Mouse (Mus musculus) forebrain, embryonic 10.5 days (tissue): ENCODE results near the gene Gbe1. TPM values are rescaled to one million over a fixed set of nuclear protein-coding genes. Genes with fewer than 3 reads are reported as not detected.

ENCODE experiments used
- DNase-seq: peaks from one replicate; pipeline ENCODE4 v3.0.0-alpha.2; 2017; ENCODE audit warnings: low spot score; ENCODE audit errors: extremely low spot score
- H3K27ac ChIP-seq: fragments of 300-500 bp; sonication (generic); 2 replicates; pipeline ENCODE4 v1.5.1; 2016; ENCODE audit warnings: mild to moderate bottlenecking
- H3K27me3 ChIP-seq: fragments of 300-500 bp; sonication (generic); 2 replicates; pipeline ENCODE4 v1.6.1; 2016; ENCODE audit warnings: mild to moderate bottlenecking; ENCODE audit not compliant: poor library complexity, severe bottlenecking
- H3K36me3 ChIP-seq: fragments of 300-500 bp; sonication (generic); replicated peaks from 2 replicates; pipeline ENCODE4 v1.6.1; 2016; ENCODE audit warnings: mild to moderate bottlenecking, moderate library complexity
- H3K4me1 ChIP-seq: fragments of 300-500 bp; sonication (generic); 2 replicates; pipeline ENCODE4 v1.6.1; 2016
- H3K4me3 ChIP-seq: fragments of 300-500 bp; sonication (generic); 2 replicates; pipeline ENCODE4 v1.5.1; 2016; ENCODE audit warnings: mild to moderate bottlenecking, moderate library complexity
- H3K9me3 ChIP-seq: fragments of 300-500 bp; sonication (generic); 2 replicates; pipeline ENCODE4 v1.6.1; 2016; ENCODE audit warnings: mild to moderate bottlenecking, moderate library complexity
- WGBS: fragments of 180-500 bp; shearing (Covaris S2); methylation state at CpG from one replicate; pipeline ENCODE4 v1.1.7; 2016; 5-methylcytosine and 5-hydroxymethylcytosine counted together
- polyA plus RNA-seq: library from polyadenylated mRNA; unstranded; fragments of >200 nt; fragmentation: Nextera tagmentation; extraction: Ambion mirVana; gene quantifications from 2 replicates; pipeline ENCODE4 v1.2.1, GENCODE M21; 2016

The Gbe1 gene
- polyA plus RNA-seq, 1 experiment from 2014 or later, result 29.2 TPM

DNA sequence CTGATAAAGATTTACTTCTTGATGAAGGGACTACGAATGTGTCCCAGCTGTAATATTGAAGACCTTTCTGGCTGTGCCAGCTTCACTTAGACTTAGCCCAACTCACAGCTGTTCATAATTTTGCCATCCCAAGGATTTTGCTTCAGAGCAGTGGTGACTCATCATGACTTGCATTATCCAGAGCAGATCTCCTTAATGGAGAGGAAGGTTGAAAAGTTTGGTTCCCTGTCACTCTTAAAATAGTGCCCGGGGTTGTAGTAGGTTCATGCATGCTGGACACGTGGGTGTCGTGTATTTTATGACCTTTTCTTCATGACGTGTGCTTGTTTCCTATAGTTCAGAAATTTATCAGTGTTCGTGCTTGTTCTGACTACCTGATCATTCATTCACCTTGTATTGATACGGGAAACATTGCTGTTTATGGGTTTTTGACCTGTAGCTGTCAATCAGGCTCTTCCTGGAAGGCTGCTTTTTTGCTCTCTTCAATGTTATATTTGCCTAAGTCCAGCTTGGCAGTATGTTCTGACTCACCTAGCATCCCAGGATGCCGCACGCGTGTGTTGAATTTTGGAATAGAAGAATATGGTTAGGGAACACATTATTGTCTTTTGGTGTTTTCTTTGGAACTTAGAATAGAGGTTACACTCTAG, 17.0 kb downstream of the Gbe1 start:
- no peak overlapping the region for H3K27ac ChIP-seq
- no peak for DNase-seq
- H3K27me3 ChIP-seq, result no peaks in the 10 kb centered on the region
- 94% methylated on average over 10 of the region's 10 CpGs for WGBS
- peaks cover 29% of the 10 kb centered on the region for H3K4me1 ChIP-seq
- no peaks in the 10 kb centered on the region for H3K9me3 ChIP-seq
- no peak overlapping the region for H3K4me3 ChIP-seq
- H3K36me3 ChIP-seq, result no peaks in the 10 kb centered on the region

DNA sequence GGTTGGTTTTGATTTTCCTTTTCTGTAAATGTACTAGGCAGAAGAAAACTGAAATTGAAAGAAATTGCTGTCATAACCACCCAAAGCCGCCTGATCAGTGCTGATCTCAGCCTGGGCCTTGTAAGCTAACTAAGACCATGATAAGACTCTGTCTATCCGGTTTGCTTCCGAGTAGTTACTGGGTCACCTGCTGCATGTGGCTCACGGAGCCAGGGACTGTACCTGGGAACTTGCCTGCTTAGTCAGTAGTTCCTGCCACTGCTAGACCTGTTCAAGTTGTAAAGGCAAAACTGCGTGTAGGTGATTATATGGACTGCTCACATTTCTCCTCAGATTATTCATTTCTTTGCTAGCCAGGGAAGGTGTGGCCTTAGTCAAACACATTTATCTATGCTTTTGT, 21.1 kb downstream of the Gbe1 start:
- H3K4me1 ChIP-seq, result peaks cover 12% of the 10 kb centered on the region
- H3K27me3 ChIP-seq, result no peaks in the 10 kb centered on the region
- no peak overlapping the region for H3K4me3 ChIP-seq
- H3K27ac ChIP-seq, result no peak overlapping the region
- no peaks in the 10 kb centered on the region for H3K36me3 ChIP-seq
- no peaks in the 10 kb centered on the region for H3K9me3 ChIP-seq
- DNase-seq, result no peak
- 94% methylated on average over 5 of the region's 5 CpGs for WGBS

DNA sequence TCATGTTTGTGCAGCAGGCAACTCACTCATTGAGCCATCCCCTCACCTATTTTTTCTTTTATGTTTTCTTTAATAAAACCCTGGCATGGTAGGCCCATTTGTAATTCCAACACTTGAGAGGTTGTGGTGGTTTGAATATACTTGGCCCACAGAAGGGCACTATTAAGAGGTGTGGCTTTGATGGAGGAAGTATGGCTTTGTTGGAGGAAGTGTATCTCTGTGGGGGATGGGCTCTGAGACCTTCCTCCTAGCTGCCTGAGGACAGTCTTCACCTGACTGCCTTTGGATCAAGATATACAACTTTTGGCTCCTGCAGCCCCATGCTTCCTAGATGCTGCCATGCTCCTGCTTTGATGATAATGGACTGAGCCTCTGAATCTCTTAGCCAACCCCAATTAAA, 21.7 kb downstream of the Gbe1 start:
- Histone ChIP-seq H3K36me3 (no peaks in the 10 kb centered on the region), H3K4me1 (peaks cover 12% of the 10 kb centered on the region), H3K9me3 (no peaks in the 10 kb centered on the region), H3K27me3 (no peaks in the 10 kb centered on the region), H3K4me3 (no peak overlapping the region), H3K27ac (no peak overlapping the region)
- no peak for DNase-seq

DNA sequence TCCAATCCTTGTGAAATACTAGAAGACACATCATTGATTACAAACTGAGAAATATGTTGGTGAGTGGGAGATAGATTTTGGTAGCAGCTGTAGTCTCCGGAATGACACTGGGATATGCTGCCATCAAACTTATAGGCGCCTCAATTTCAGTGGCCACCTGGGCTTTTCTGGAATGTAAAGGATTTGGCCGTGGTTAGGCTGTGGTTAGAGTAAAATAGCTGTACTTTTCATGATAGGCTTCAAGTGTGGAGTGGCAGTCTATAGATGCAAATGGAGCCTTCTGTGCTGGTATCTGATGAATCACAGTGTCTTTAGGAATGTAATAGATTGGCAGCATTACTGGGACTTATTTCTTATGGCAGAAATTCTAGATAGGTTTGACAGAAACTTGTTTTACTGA, 23.9 kb downstream of the Gbe1 start:
- no peak overlapping the region for H3K27ac ChIP-seq
- H3K4me3 ChIP-seq, result no peak overlapping the region
- H3K4me1 ChIP-seq, result peaks cover 12% of the 10 kb centered on the region
- H3K27me3 ChIP-seq, result no peaks in the 10 kb centered on the region
- H3K36me3 ChIP-seq, result no peaks in the 10 kb centered on the region
- WGBS, result 83% methylated on average over 3 of the region's 3 CpGs
- peaks cover 7% of the 10 kb centered on the region; the same call in 1 of the 2 replicates for H3K9me3 ChIP-seq
- DNase-seq, result no peak

DNA sequence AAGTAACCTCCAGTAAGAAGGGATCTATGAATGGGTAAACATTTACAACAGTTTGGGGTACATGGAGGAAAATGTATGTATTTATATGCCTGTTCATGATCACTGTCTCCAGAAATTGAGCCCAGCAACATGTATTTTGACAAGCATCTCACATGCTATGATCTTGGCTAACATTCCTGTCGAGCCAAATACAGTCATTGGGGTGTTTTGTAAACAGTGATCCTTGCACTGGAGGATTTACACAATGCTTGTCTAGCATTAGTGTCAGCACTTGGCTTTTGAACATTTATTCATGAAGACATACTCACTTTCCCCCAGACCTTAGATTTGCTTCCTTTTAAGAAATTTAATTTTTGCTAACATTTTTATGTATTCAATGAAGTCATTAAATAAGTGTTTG, 30.7 kb downstream of the Gbe1 start:
- H3K4me3 ChIP-seq, result no peak overlapping the region
- peaks cover 10% of the 10 kb centered on the region for H3K4me1 ChIP-seq
- DNase-seq, result no peak
- H3K27ac ChIP-seq, result no peak overlapping the region
- no peaks in the 10 kb centered on the region for H3K27me3 ChIP-seq
- H3K36me3 ChIP-seq, result no peaks in the 10 kb centered on the region
- WGBS, result 82% methylated on average over 1 of the region's 1 CpGs
- H3K9me3 ChIP-seq, result peaks cover 7% of the 10 kb centered on the region; the same call in 1 of the 2 replicates

DNA sequence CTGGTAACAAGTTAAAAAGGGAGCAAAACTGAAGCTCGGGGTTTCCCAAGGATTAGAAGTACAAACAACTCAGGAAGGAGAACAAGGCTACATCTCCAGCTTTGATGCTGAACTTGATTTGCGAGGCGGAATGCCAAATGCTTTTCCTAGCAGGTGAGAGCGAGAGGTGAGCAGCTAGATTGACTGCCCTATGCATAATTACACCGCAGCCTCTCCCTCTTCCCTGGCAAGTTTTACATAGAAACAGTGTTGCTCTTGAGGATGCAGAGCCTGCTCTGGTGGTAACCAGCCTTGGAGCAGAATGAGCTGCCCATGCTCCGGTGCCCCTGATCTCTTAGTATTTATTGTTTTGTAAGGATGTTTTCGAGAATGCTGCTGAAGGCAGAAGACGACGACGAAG, 31.9 kb downstream of the Gbe1 start:
- no peak overlapping the region for H3K4me3 ChIP-seq
- H3K27me3 ChIP-seq, result no peaks in the 10 kb centered on the region
- WGBS, result 72% methylated on average over 10 of the region's 10 CpGs
- H3K36me3 ChIP-seq, result no peaks in the 10 kb centered on the region
- H3K4me1 ChIP-seq, result peaks cover 10% of the 10 kb centered on the region
- no peak for DNase-seq
- peak overlapping the region; percentile 60 for H3K27ac ChIP-seq
- H3K9me3 ChIP-seq, result peaks cover 7% of the 10 kb centered on the region; the same call in 1 of the 2 replicates

- H3K27ac ChIP-seq, result no peak overlapping the region
- WGBS, result 92% methylated on average over 8 of the region's 8 CpGs
- H3K4me1 ChIP-seq, result peaks cover 13% of the 10 kb centered on the region
- DNase-seq, result no peak
- H3K9me3 ChIP-seq, result no peaks in the 10 kb centered on the region
- no peaks in the 10 kb centered on the region for H3K36me3 ChIP-seq
- H3K27me3 ChIP-seq, result no peaks in the 10 kb centered on the region
- H3K4me3 ChIP-seq, result no peak overlapping the region
Measured at GRCm38 (mm10) chr16:70350011-70350410, 36.3 kb downstream of the Gbe1 start.

GRCm38 (mm10) chr16:70351641-70352280, 38.0 kb downstream of the Gbe1 start:
- Histone ChIP-seq H3K36me3 (no peaks in the 10 kb centered on the region), H3K9me3 (no peaks in the 10 kb centered on the region), H3K4me3 (no peak overlapping the region), H3K4me1 (peaks cover 3% of the 10 kb centered on the region; the same call in 1 of the 2 replicates), H3K27ac (no peak overlapping the region), H3K27me3 (no peaks in the 10 kb centered on the region)
- 75% methylated on average over 11 of the region's 11 CpGs for WGBS
- no peak for DNase-seq

DNA sequence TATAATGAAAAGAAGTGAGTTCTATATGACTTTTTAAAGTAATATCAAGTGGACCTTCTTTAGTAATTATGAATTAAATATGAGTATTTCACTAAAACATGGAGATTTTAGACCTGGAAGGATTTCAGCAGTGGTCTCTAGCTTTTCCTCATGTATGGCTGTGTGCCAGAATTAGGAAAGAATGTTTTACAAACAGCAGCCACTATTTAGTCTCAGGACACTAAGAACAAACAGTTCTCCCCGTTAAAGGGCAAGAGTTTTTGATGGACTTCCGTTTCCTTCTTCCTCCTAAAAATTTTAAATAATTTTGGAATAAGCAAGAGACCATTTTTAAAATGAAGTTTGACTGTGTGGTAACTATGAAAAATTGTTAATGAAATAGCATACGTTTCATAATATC, 38.8 kb downstream of the Gbe1 start:
- 90% methylated on average over 3 of the region's 3 CpGs for WGBS
- Histone ChIP-seq H3K4me1 (peaks cover 3% of the 10 kb centered on the region; the same call in 1 of the 2 replicates), H3K27me3 (no peaks in the 10 kb centered on the region), H3K4me3 (no peak overlapping the region), H3K9me3 (no peaks in the 10 kb centered on the region), H3K36me3 (no peaks in the 10 kb centered on the region), H3K27ac (no peak overlapping the region)
- no peak for DNase-seq

- no peaks in the 10 kb centered on the region for H3K9me3 ChIP-seq
- 40% methylated on average over 2 of the region's 2 CpGs for WGBS
- peaks cover 3% of the 10 kb centered on the region; the same call in 1 of the 2 replicates for H3K4me1 ChIP-seq
- no peak overlapping the region for H3K27ac ChIP-seq
- DNase-seq, result no peak
- H3K4me3 ChIP-seq, result no peak overlapping the region
- no peaks in the 10 kb centered on the region for H3K27me3 ChIP-seq
- no peaks in the 10 kb centered on the region for H3K36me3 ChIP-seq
Measured at GRCm38 (mm10) chr16:70353058-70353457, 39.3 kb downstream of the Gbe1 start.

DNA sequence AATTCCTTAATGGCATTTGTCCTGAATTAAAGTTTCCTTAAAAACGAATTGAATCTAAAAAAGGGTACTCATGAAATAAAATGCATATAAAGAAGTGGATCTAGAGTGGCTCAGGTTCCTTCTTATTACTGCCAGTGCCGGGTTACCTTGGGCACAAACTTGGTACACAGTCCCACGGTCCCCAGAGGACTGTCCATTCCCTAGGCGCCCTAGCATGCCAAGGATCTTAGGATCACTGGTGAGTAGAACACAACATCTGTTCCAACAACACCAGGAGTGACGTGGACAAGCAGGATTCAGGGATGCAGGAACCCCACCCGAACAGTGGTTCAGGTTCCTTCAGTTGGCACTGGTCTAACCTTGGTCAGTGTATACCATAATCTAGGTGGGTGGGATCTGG, 44.6 kb downstream of the Gbe1 start:
- Histone ChIP-seq H3K4me1 (no peaks in the 10 kb centered on the region), H3K27ac (no peak overlapping the region), H3K9me3 (peaks cover 9% of the 10 kb centered on the region; the same call in 1 of the 2 replicates), H3K4me3 (no peak overlapping the region), H3K36me3 (peaks cover 14% of the 10 kb centered on the region), H3K27me3 (no peaks in the 10 kb centered on the region)
- no peak for DNase-seq
- WGBS, result 92% methylated on average over 6 of the region's 6 CpGs

- no peak for DNase-seq
- Histone ChIP-seq H3K27me3 (no peaks in the 10 kb centered on the region), H3K9me3 (peaks cover 2% of the 10 kb centered on the region; the same call in 1 of the 2 replicates), H3K36me3 (peaks cover 14% of the 10 kb centered on the region), H3K4me1 (no peaks in the 10 kb centered on the region), H3K4me3 (no peak overlapping the region), H3K27ac (no peak overlapping the region)
- WGBS, result 91% methylated on average over 3 of the region's 3 CpGs
Measured at GRCm38 (mm10) chr16:70365229-70365628, 51.5 kb downstream of the Gbe1 start.

DNA sequence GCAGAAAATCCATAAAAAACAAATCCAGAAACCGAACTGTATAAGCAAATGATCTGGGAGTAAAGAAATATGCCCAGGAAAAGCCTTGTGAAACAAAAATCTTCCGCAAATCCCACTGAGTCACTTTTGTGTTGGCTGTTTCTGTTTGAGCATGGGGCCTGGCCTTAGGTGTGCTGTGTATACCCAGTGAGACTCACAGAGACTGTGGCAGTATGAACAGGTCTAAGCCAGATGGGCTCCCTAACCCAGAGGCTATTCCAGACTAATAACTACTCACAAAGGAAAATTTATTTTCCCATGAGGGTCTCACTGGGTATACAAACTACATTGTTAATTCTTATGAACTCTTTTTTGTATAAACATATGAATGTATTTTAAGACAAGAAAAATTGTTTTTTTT, 67.3 kb downstream of the Gbe1 start:
- H3K9me3 ChIP-seq, result no peaks in the 10 kb centered on the region
- DNase-seq, result no peak
- no peaks in the 10 kb centered on the region for H3K27me3 ChIP-seq
- no peaks in the 10 kb centered on the region for H3K4me1 ChIP-seq
- H3K27ac ChIP-seq, result no peak overlapping the region
- peaks cover 2% of the 10 kb centered on the region; the same call in 1 of the 2 replicates for H3K36me3 ChIP-seq
- WGBS, result 94% methylated on average over 2 of the region's 2 CpGs
- H3K4me3 ChIP-seq, result no peak overlapping the region
